In genomic region chr11:83991701-83992100, GRCm38 (mm10) we compare ENCODE assay signal across 24 mouse cellular contexts. TPM values are rescaled to one million over a fixed set of nuclear protein-coding genes. Genes with fewer than 3 reads are reported as not detected.
DNase-seq lines count a peak whose midpoint lies in the region; ATAC-seq lines count a peak whose summit lies in the region.
"Had no signal": no experiment of that assay in that cellular context is flagged by ENCODE, and none has a peak within 500 bp of the region (broad histone marks: within the 10 kb centered on the region; RNA-seq: fewer than 3 reads in every experiment).

No protein-coding gene starts in this region.

- H3K9ac ChIP-seq in midbrain, embryonic 14.5 days (replicated peaks; ENCODE audit: low read length) = no peak overlapping the region
- H3K9ac ChIP-seq: forebrain, embryonic 13.5 days; forebrain, postnatal 0 days; hindbrain, embryonic 12.5 days had no signal

- no peak for ATAC-seq in midbrain, embryonic 14.5 days (ENCODE audit: low FRiP score, low TSS enrichment)
- ATAC-seq: CD4-positive, CD25-positive, alpha-beta regulatory T cell, adult 4 months; forebrain, embryonic 13.5 days; forebrain, postnatal 0 days; hindbrain, embryonic 16.5 days; inflammation-experienced regulatory T-cells, adult 6 months; intestine, postnatal 0 days had no signal

- peaks cover 96% of the 10 kb centered on the region for H3K36me3 ChIP-seq in midbrain, embryonic 14.5 days (ENCODE audit: control insufficient read depth, insufficient read depth, low read length)

- H3K9me3 ChIP-seq in midbrain, embryonic 14.5 days (ENCODE audit: control insufficient read depth, low read length) = no peaks in the 10 kb centered on the region
- H3K9me3 ChIP-seq: embryonic facial prominence, embryonic 10.5 days; forebrain, embryonic 13.5 days; G1E; heart, embryonic 10.5 days; hindbrain, embryonic 12.5 days had no signal

- H3K4me3 ChIP-seq in midbrain, embryonic 14.5 days (replicated peaks; ENCODE audit: low read depth, low read length) = no peak overlapping the region
- H3K4me3 ChIP-seq: embryonic facial prominence, embryonic 10.5 days; forebrain, embryonic 13.5 days; heart, embryonic 10.5 days; hindbrain, embryonic 12.5 days had no signal

- no peak overlapping the region for H3K4me2 ChIP-seq in midbrain, embryonic 14.5 days (ENCODE audit: low read length)
- H3K4me2 ChIP-seq: forebrain, embryonic 13.5 days; hindbrain, embryonic 12.5 days had no signal

- WGBS in midbrain, embryonic 14.5 days = 94% methylated on average over 4 of the region's 4 CpGs

- H3K4me1 ChIP-seq in midbrain, embryonic 14.5 days (ENCODE audit: control insufficient read depth, insufficient read depth, low read length) = no peaks in the 10 kb centered on the region
- H3K4me1 ChIP-seq: embryonic facial prominence, embryonic 10.5 days; forebrain, embryonic 13.5 days; heart, embryonic 10.5 days; hindbrain, embryonic 12.5 days had no signal

- peak; percentile 22 for DNase-seq in cerebellum, adult 11-12 months
- no peak for DNase-seq in cerebellum, adult 9-11 months
- DNase-seq in cerebellum, postnatal 14 days = peak; percentile 46 to 57
- no peak for DNase-seq in cerebellum, adult 11 months
- peak; percentile 20 to 37 for DNase-seq in cerebellum, postnatal 36 days
- DNase-seq in retina, postnatal 7 days (ENCODE audit: low read depth, low spot score) = peak; percentile 6
- no peak for DNase-seq in kidney, adult 8-10 months
- DNase-seq in midbrain, embryonic 14.5 days = no peak
- DNase-seq: adrenal gland, adult 8-10 months; adrenal gland, postnatal 36 days; B cell, adult 2 months; forebrain, postnatal 0 days; gastrocnemius, postnatal 14 days; heart, postnatal 10 days; heart, postnatal 4 days had no signal

- H3K27me3 ChIP-seq in midbrain, embryonic 14.5 days (ENCODE audit: control insufficient read depth, insufficient read depth, low read length) = no peaks in the 10 kb centered on the region
- H3K27me3 ChIP-seq: forebrain, embryonic 13.5 days; hindbrain, embryonic 12.5 days had no signal

- H3K27ac ChIP-seq in midbrain, embryonic 14.5 days (replicated peaks; ENCODE audit: low read depth, low read length) = no peak overlapping the region
- H3K27ac ChIP-seq: embryonic facial prominence, embryonic 10.5 days; forebrain, embryonic 13.5 days; heart, embryonic 10.5 days; hindbrain, embryonic 12.5 days had no signal

RNA-seq across cellular contexts. Expression of gene Synrg, which starts 27.5 kb away (rescaled TPM):
- 25.8 and 34.2 TPM in 2 replicates for polyA plus RNA-seq in midbrain, embryonic 14.5 days (2014; fragmentation: Nextera tagmentation; extraction: Ambion mirVana)

RNA-seq across cellular contexts. Expression of gene Ddx52, which starts 49.8 kb away (rescaled TPM):
- 22.5 and 28.8 TPM in 2 replicates for polyA plus RNA-seq in midbrain, embryonic 14.5 days (2014; fragmentation: Nextera tagmentation; extraction: Ambion mirVana)

Comparison
In these comparisons a context has a peak if more than half of its experiments do, and no peak if none do; other contexts are left out.
1. DNase-seq: peak in cerebellum, adult 11-12 months (single experiment), cerebellum, postnatal 14 days (2 of 2), cerebellum, postnatal 36 days (2 of 2) and retina, postnatal 7 days (single experiment); none in cerebellum, adult 9-11 months (single experiment), cerebellum, adult 11 months (single experiment), kidney, adult 8-10 months (0 of 2) and midbrain, embryonic 14.5 days (single experiment).